In genomic region chr1:171077955-171078354, GRCm38 (mm10) we compare ENCODE assay signal across 9 mouse cellular contexts. TPM values are rescaled to one million over a fixed set of nuclear protein-coding genes. Genes with fewer than 3 reads are reported as not detected.
A peak's percentile ranks its signal among the peaks of the same experiment; 100 is the strongest.
DNase-seq lines count a peak whose midpoint lies in the region; ATAC-seq lines count a peak whose summit lies in the region.
"Not testable (repeated sequence)": the region's sequence is repeated elsewhere in the genome, so short reads cannot be mapped to it uniquely, and the experiment has no call there.
"Had no signal": no experiment of that assay in that cellular context is flagged by ENCODE, and none has a peak within 500 bp of the region (broad histone marks: within the 10 kb centered on the region; RNA-seq: fewer than 3 reads in every experiment).

No protein-coding gene starts in this region.

- not testable (repeated sequence) for DNase-seq in heart, embryonic 10.5 days (ENCODE audit: low spot score); hindbrain, embryonic 14.5 days (ENCODE audit: low spot score)
- DNase-seq in kidney, postnatal 36 days, result peak; percentile 42 to 51
- DNase-seq in testis, postnatal 10 days (ENCODE audit: low spot score), result peak; percentile 55

- peak overlapping the region; percentile 50 for H3K4me2 ChIP-seq in forebrain, embryonic 13.5 days
- peak overlapping the region; percentile 42 for H3K4me2 ChIP-seq in hindbrain, embryonic 14.5 days (replicated peaks)
- H3K4me2 ChIP-seq in lung, embryonic 15.5 days, result peak overlapping the region; percentile 46

- H3K27ac ChIP-seq in forebrain, embryonic 13.5 days; heart, embryonic 10.5 days; hindbrain, embryonic 14.5 days; lung, embryonic 15.5 days: not testable (repeated sequence)

- H3K36me3 ChIP-seq in forebrain, embryonic 13.5 days (ENCODE audit: poor library complexity, severe bottlenecking); heart, embryonic 10.5 days; hindbrain, embryonic 14.5 days (replicated peaks; ENCODE audit: control insufficient read depth, insufficient read depth); lung, embryonic 15.5 days: not testable (repeated sequence)

- peaks cover 35% of the 10 kb centered on the region for H3K27me3 ChIP-seq in forebrain, embryonic 13.5 days
- H3K27me3 ChIP-seq in heart, embryonic 10.5 days (ENCODE audit: insufficient read depth, poor library complexity, severe bottlenecking), result peaks cover 35% of the 10 kb centered on the region
- peaks cover 24% of the 10 kb centered on the region for H3K27me3 ChIP-seq in hindbrain, embryonic 14.5 days (ENCODE audit: control insufficient read depth, insufficient read depth, low read length)
- peaks cover 29% of the 10 kb centered on the region for H3K27me3 ChIP-seq in lung, embryonic 15.5 days

- H3K9ac ChIP-seq in forebrain, embryonic 13.5 days; hindbrain, embryonic 14.5 days; lung, embryonic 15.5 days: not testable (repeated sequence)

- H3K4me1 ChIP-seq in forebrain, embryonic 13.5 days; heart, embryonic 10.5 days; hindbrain, embryonic 14.5 days (replicated peaks; ENCODE audit: control insufficient read depth, insufficient read depth, low read length); lung, embryonic 15.5 days: not testable (repeated sequence)

- peak overlapping the region; percentile 29 for H3K4me3 ChIP-seq in forebrain, embryonic 13.5 days
- peak overlapping the region; percentile 42; the same call in 1 of the 2 replicates for H3K4me3 ChIP-seq in heart, embryonic 10.5 days
- H3K4me3 ChIP-seq in hindbrain, embryonic 14.5 days (replicated peaks; ENCODE audit: low read length), result not testable (repeated sequence)
- H3K4me3 ChIP-seq in lung, embryonic 15.5 days, result peak overlapping the region; percentile 25

- 2% methylated on average over 20 of the region's 27 CpGs for WGBS in forebrain, embryonic 13.5 days
- 5% methylated on average over 20 of the region's 27 CpGs for WGBS in heart, embryonic 10.5 days
- 3% methylated on average over 17 of the region's 27 CpGs for WGBS in hindbrain, embryonic 14.5 days
- 3% methylated on average over 18 of the region's 27 CpGs for WGBS in lung, embryonic 15.5 days

- ATAC-seq in cerebellum, adult (ENCODE audit: insufficient number of reproducible peaks, low FRiP score, low TSS enrichment), result peak; percentile 9; the same call in 1 of the 2 replicates
- ATAC-seq in forebrain, embryonic 13.5 days, result peak; percentile 39
- ATAC-seq in hindbrain, embryonic 14.5 days (ENCODE audit: low FRiP score), result peak; percentile 18; the same call in 1 of the 2 replicates
- peak; percentile 4; the same call in 1 of the 2 replicates for ATAC-seq in lung, embryonic 15.5 days (ENCODE audit: borderline replicate concordance, extremely low read depth, low FRiP score, low TSS enrichment)
- ATAC-seq in monocyte, adult 5-6 weeks (replicated peaks; ENCODE audit: insufficient number of reproducible peaks, low FRiP score, low TSS enrichment, poor library complexity, severe bottlenecking), result peak; percentile 9

- not testable (repeated sequence) for H3K9me3 ChIP-seq in forebrain, embryonic 13.5 days (replicated peaks); heart, embryonic 10.5 days; hindbrain, embryonic 14.5 days (ENCODE audit: control insufficient read depth, low read length); lung, embryonic 15.5 days

RNA-seq across cellular contexts. Expression of gene Fcgr3, which starts 13.2 kb away (rescaled TPM):
- 3.5 and 3.8 TPM in 2 replicates for polyA plus RNA-seq in forebrain, embryonic 13.5 days (2015; fragmentation: Nextera tagmentation; extraction: Ambion mirVana)
- 1.3 and 4.1 TPM in 2 replicates for polyA plus RNA-seq in heart, embryonic 10.5 days (2016; fragmentation: Nextera tagmentation; extraction: Ambion mirVana)
- polyA plus RNA-seq in hindbrain, embryonic 14.5 days (2014; fragmentation: Nextera tagmentation; extraction: Ambion mirVana), result 9.6 and 11.6 TPM in 2 replicates
- polyA plus RNA-seq in lung, embryonic 15.5 days (2015; fragmentation: Nextera tagmentation; extraction: Ambion mirVana), result 13.2 and 15.1 TPM in 2 replicates
- total RNA-seq in monocyte, adult 5-6 weeks (2017), result 270 to 442 TPM (median 434 TPM) in 3 replicates

RNA-seq across cellular contexts. Expression of gene Cfap126, which starts 35.8 kb away (rescaled TPM):
- 6.6 and 7.8 TPM in 2 replicates for polyA plus RNA-seq in forebrain, embryonic 13.5 days (2015; fragmentation: Nextera tagmentation; extraction: Ambion mirVana)
- polyA plus RNA-seq in heart, embryonic 10.5 days (2016; fragmentation: Nextera tagmentation; extraction: Ambion mirVana), result 1.6 and 3.7 TPM in 2 replicates
- polyA plus RNA-seq in hindbrain, embryonic 14.5 days (2014; fragmentation: Nextera tagmentation; extraction: Ambion mirVana), result 11.7 and 20.3 TPM in 2 replicates
- polyA plus RNA-seq in lung, embryonic 15.5 days (2015; fragmentation: Nextera tagmentation; extraction: Ambion mirVana), result 7.2 and 8.3 TPM in 2 replicates
- total RNA-seq in monocyte, adult 5-6 weeks (2017), result 1.4 to 6.2 TPM (median 1.6 TPM) in 3 replicates

RNA-seq across cellular contexts. Expression of gene Fcgr4, which starts 59.2 kb away (rescaled TPM):
- polyA plus RNA-seq in forebrain, embryonic 13.5 days (2015; fragmentation: Nextera tagmentation; extraction: Ambion mirVana), result 0.33 TPM in 1 of 2 replicates, not detected in the other
- 0.14 TPM in 1 of 2 replicates, not detected in the other for polyA plus RNA-seq in heart, embryonic 10.5 days (2016; fragmentation: Nextera tagmentation; extraction: Ambion mirVana)
- 0.33 and 0.56 TPM in 2 replicates for polyA plus RNA-seq in hindbrain, embryonic 14.5 days (2014; fragmentation: Nextera tagmentation; extraction: Ambion mirVana)
- 0.42 and 0.66 TPM in 2 replicates for polyA plus RNA-seq in lung, embryonic 15.5 days (2015; fragmentation: Nextera tagmentation; extraction: Ambion mirVana)
- 364 to 612 TPM (median 571 TPM) in 3 replicates for total RNA-seq in monocyte, adult 5-6 weeks (2017)
- total RNA-seq: layer of hippocampus, postnatal 14 days had no signal
